Mouse (Mus musculus) effector memory CD4-positive, alpha-beta T cell, adult 7 months (primary cell): Measurements from ENCODE around the gene Lmnb2. TPM values are rescaled to one million over a fixed set of nuclear protein-coding genes. Genes with fewer than 3 reads are reported as not detected.

Experiments
- polyA plus RNA-seq: library from polyadenylated mRNA; unstranded; fragments of 100-300 nt; shearing (Covaris generic); gene quantifications from one replicate; pipeline ENCODE4 v1.2.1, GENCODE M21; 2017

Lmnb2 gene
- polyA plus RNA-seq = 18.5 TPM

DNA sequence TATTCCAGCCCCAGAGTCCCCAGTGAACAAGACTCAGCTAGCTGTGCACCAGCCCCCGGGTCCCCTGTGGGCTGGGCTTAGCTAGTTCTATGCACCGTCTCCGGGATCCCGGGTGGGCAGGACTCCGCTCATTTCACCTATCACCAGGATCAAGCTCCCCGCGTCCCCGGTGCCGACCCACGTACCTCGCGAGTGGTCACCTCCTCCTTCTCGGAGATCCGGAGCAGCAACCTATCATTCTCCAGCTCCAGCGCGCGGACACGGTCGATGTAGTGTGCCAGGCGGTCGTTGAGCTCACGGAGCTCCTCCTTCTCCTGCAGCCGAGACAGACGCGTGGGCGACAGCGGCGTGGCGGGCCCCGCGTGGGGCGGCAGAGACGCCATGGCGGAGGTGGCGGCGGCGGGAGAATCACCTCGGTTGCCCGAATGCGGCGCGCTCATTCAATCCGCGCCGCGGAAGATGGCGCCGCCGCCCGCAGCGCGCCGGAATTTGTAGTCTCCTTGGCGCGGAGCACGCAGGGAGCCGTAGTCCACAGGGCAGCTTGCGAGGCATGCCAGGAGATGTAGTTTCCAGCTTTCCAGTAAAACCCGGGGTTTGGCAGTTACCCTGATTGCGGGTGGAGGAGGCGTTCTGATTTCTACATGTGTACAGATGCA, at the start of gene Lmnb2:
Lmnb2 (minus strand) TSS at position 467 of the 656 bp plus-strand sequence.

DNA sequence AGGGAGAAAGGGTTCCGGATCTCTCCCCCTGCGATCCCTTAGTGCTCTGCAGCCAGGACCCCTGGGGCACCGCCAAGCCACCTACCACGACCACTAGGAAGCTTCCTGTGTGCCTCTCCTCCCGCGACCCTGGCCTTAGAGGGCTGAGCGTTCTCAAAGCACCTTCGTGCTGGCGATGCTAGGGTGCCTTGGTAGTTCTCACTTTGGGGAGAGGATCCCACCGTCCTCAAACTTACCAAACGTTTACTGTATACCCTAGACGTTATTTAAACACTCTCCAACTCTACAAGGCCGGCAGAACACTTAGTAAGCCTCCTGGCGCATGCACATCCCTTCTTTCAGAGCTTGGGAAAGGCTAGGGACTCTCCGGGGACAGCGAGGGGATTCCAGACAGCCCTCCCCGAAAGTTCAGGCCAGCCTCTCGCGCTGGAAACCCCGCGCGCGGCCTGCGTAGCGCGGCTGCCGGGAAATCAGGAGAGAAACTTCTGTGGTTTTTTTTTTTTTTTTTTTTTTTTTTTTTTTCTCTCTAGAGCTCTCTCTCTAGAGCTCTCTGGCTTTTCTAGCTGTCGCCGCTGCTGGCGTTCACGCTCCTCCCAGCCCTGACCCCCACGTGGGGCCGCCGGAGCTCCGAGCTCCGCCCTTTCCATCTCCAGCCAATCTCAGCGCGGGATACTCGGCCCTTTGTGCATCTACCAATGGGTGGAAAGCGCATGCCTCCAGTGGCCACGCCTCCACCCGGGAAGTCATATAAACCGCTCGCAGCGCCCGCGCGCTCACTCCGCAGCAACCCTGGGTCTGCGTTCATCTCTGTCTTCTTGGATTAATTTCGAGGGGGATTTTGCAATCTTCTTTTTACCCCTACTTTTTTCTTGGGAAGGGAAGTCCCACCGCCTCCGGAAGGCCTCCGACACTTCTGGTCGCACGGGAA, 11.5 kb upstream of the Lmnb2 start, which contains the start of gene Gadd45b:
Gadd45b (plus strand) TSS at position 775 of the 928 bp plus-strand sequence.

DNA sequence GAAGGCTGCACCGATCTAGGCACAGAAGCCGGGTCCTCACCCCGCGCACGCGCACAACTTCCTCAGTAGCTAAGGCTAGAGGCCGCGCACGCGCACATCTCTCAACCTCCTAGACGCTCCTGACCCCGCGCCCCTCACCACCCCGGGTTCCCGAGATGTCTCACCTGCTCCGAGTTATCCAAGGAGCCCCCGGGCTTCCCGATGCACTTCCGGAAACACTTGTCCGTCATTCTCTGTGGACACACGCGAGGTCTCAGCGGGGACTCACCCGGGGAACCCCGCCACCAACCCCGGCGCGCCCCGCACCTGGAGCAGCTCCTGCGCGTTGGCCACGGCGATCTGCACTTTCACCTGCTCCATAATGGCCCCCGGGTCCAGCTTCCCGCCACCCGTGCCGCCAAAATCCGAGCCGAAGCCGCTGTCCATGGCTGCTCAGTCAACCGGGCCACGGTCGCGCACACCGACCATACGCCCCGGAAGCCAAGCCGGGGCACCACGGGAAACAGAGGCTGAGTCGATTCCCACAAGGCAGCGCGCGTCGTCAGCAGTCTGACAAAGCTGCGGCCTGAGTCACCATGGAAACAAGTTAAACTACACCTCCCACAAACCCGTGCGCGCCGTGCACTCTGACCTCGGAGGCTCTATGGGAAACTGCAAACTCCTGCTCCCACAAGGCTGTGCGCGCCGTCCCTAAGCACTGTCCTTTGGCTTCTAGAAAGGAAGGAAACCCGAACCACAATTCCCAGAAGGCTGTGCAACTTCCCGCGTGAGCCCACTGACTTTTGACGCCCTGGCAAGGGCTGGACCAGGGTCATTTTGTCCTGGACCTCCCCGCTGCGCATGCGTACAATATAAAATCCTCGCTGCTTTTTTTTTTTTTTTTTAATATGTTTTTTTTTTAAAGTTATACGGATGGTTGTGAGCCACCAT, 17.5 kb downstream of the Lmnb2 start, which contains the start of gene Timm13:
Timm13 (minus strand) TSS at position 652 of the 930 bp plus-strand sequence.

DNA sequence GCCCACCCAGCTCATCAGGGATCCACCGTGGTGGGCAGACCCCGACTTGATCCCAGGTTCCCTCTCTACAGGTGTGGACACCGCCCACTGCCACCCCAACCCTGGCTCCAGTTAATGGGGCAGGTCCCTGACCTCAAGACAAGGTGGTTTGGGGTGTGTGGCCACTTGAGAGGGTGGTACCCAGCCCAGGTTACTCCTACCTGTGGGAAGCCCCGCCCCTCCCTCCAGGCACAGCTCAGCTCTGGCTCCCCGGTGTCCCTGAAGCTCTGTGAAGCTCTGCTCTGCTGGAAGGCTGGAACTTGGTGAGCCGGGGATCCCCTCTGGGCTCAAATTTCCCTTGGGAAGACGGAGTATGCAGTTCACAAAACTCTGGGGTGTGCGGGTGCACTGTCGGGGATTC, 46.5 kb downstream of the Lmnb2 start, which contains the start of gene Tmprss9:
Tmprss9 (plus strand) TSS at position 268 of the 400 bp plus-strand sequence.

DNA sequence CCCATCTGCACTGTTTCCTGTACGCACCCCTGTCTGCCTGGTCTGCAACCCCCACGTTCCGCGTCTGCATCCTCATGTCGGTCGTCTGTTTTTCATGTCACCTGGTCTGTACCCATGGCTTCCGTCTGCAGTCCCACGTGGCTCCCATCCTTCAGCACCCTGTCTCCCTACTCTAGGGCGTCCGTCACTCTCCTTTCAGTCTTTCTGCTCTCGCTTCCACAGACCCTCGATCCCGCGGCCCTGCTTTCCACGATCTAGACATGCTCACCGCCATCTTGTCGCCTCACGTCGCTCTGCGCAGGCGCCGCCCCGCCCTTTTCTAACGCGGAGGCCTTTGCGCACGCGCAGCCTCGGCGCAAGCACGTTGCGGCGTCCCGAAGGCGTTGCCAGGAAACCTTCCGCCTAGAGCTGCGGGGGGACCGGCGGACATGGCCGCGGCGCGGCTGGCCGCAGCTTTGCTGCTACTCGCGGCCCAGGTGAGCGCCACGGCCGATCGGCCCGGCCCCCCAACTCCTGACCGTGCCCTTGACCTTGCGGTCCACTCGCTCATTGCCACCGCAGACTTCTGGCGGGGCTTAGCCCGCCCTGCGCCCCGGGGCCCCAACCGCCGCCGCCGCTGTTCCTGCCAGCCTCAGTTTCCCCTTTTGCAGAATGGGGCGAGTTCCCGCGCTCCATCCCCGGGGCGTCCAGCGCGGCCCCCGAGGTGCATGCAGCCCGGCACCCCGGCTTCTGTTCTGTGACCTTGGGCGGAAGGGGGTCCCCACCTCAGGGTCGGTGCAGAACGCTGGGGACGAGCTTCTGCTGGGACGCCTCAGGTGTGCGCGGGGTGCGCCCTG, 62.9 kb downstream of the Lmnb2 start, which contains the start of the genes Lsm7 and Sppl2b:
Lsm7 (minus strand) TSS at position 297 of the 836 bp plus-strand sequence.
Sppl2b (plus strand) TSS at position 363 of the 836 bp plus-strand sequence.

Other genes starting within 250 kb of the Lmnb2 start
- gene Mknk2, start 240.1 kb downstream of the Lmnb2 start, polyA plus RNA-seq = 200 TPM
- gene Mob3a, start 216.3 kb downstream of the Lmnb2 start, polyA plus RNA-seq = 123 TPM
- gene Izumo4, start 216.1 kb downstream of the Lmnb2 start, polyA plus RNA-seq = 72.1 TPM
- 70.3 TPM for gene Ap3d1, start 176.0 kb downstream of the Lmnb2 start, polyA plus RNA-seq
- gene Dot1l, start 163.0 kb downstream of the Lmnb2 start, polyA plus RNA-seq = 52.5 TPM
- gene Sf3a2, start 120.0 kb downstream of the Lmnb2 start, polyA plus RNA-seq = 57.5 TPM
- 202 TPM for gene Plekhj1, start 119.6 kb downstream of the Lmnb2 start, polyA plus RNA-seq
- not detected for gene Amh, start 113.0 kb downstream of the Lmnb2 start, polyA plus RNA-seq
- 2.0 TPM for gene Jsrp1, start 104.7 kb downstream of the Lmnb2 start, polyA plus RNA-seq
- gene Oaz1, start 91.6 kb downstream of the Lmnb2 start, polyA plus RNA-seq = 2,187 TPM
- 0.11 TPM for gene Lingo3, start 74.2 kb downstream of the Lmnb2 start, polyA plus RNA-seq
- gene Lsm7, start 63.0 kb downstream of the Lmnb2 start, polyA plus RNA-seq = 76.0 TPM
- gene Sppl2b, start 63.0 kb downstream of the Lmnb2 start, polyA plus RNA-seq = 18.4 TPM
- not detected for gene Tmprss9, start 46.4 kb downstream of the Lmnb2 start, polyA plus RNA-seq
- 151 TPM for gene Timm13, start 17.3 kb downstream of the Lmnb2 start, polyA plus RNA-seq
- gene Gadd45b, start 11.8 kb upstream of the Lmnb2 start, polyA plus RNA-seq = 743 TPM
- gene Gng7, start 96.7 kb upstream of the Lmnb2 start, polyA plus RNA-seq = 0.55 TPM
- gene Diras1, start 107.4 kb upstream of the Lmnb2 start, polyA plus RNA-seq = not detected
- 11.1 TPM for gene Slc39a3, start 119.2 kb upstream of the Lmnb2 start, polyA plus RNA-seq
- 65.6 TPM for gene Sgta, start 141.9 kb upstream of the Lmnb2 start, polyA plus RNA-seq
- gene Thop1, start 151.8 kb upstream of the Lmnb2 start, polyA plus RNA-seq = 4.3 TPM
- gene Creb3l3, start 180.6 kb upstream of the Lmnb2 start, polyA plus RNA-seq = not detected
- 139 TPM for gene Map2k2, start 187.7 kb upstream of the Lmnb2 start, polyA plus RNA-seq
- 79.6 TPM for gene Zbtb7a, start 217.0 kb upstream of the Lmnb2 start, polyA plus RNA-seq
- gene Pias4, start 249.7 kb upstream of the Lmnb2 start, polyA plus RNA-seq = 35.9 TPM